Mouse (Mus musculus) liver, postnatal 0 days (tissue): ENCODE results near the gene Aamdc.

Source experiments
- CTCF ChIP-seq: sonication (generic); IDR thresholded peaks from 2 replicates; pipeline ENCODE4 v1.5.1; 2016; ENCODE audit warnings: antibody characterized with exemption, low read depth
- EP300 ChIP-seq: IDR thresholded peaks from 2 replicates; pipeline ENCODE4 v1.6.1; 2016; ENCODE audit warnings: antibody characterized with exemption, low read depth, mild to moderate bottlenecking

DNA sequence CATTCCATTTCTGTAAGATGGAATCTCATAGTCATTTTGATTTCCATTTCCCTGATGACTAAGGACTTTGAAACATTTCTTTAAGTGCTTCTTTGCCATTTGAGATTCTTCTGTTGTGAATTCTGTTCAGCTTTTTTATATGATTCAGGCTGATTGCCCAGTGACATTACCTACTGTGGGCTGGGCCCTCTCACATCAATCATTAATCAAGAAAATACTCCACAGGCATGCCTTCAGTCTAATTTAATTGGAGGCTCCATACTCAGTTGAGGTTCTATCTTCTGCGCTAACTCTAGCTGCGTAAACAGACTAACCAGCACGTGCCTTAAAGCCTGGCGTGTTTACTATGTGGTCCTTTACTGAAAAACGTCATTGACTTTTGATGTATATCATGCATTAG, 42.0 kb upstream of the Aamdc start:
- TF ChIP-seq EP300 (no peak), CTCF (no peak)
